Mouse (Mus musculus): ENCODE results near the gene Fndc10. TPM values are rescaled to one million over a fixed set of nuclear protein-coding genes. Genes with fewer than 3 reads are reported as not detected.
A peak's percentile ranks its signal among the peaks of the same experiment; 100 is the strongest.
"Not testable (repeated sequence)": the region's sequence is repeated elsewhere in the genome, so short reads cannot be mapped to it uniquely, and the experiment has no call there.

Gene Fndc10
- total RNA-seq (2014; rRNA removed): 50.5 and 52.0 TPM in 2 replicates
- polyA plus RNA-seq (2015; fragmentation: Nextera tagmentation; extraction: Ambion mirVana): 26.0 and 26.5 TPM in 2 replicates

GRCm38 (mm10) chr4:155694111-155694481 lies at the start of gene Fndc10:
Gene Fndc10 (plus strand): TSS chr4:155694342.
- ATAC-seq (peak; percentile 85), DNase-seq (ENCODE audit: low spot score) (peak; percentile 86)
- no peaks in the 10 kb centered on the region for H3K27me3 ChIP-seq (ENCODE audit: insufficient read depth, low read length)
- TF ChIP-seq CTCF (IDR thresholded peaks at IDR 0.05; ENCODE audit: low read depth): no peak; the same call in 1 of the 2 replicates
- H3K9ac ChIP-seq (replicated peaks; ENCODE audit: low read length): peak within 1 kb of the TSS; percentile 84
- 3% methylated on average over 26 of the region's 47 CpGs for WGBS
- H3K4me2 ChIP-seq (ENCODE audit: low read depth, low read length): peak within 1 kb of the TSS; percentile 83
- peak within 1 kb of the TSS; percentile 69 for H3K4me3 ChIP-seq (ENCODE audit: low read length)
- peaks cover 16% of the 10 kb centered on the region for H3K4me1 ChIP-seq (ENCODE audit: insufficient read depth, low read length)
- no peaks in the 10 kb centered on the region for H3K36me3 ChIP-seq (ENCODE audit: insufficient read depth, low read length)
- no peaks in the 10 kb centered on the region for H3K9me3 ChIP-seq (ENCODE audit: low read length)
- peak within 1 kb of the TSS; percentile 97 for H3K27ac ChIP-seq

- H3K36me3 ChIP-seq (ENCODE audit: insufficient read depth, low read length): peaks cover 77% of the 10 kb centered on the region
- not testable (repeated sequence) for DNase-seq (ENCODE audit: low spot score); H3K4me1 ChIP-seq (ENCODE audit: insufficient read depth, low read length); H3K27me3 ChIP-seq (ENCODE audit: insufficient read depth, low read length); H3K4me2 ChIP-seq (ENCODE audit: low read depth, low read length); H3K9ac ChIP-seq (replicated peaks; ENCODE audit: low read length); H3K9me3 ChIP-seq (ENCODE audit: low read length); H3K27ac ChIP-seq; ATAC-seq; H3K4me3 ChIP-seq (ENCODE audit: low read length)
- WGBS: 95% methylated on average over 2 of the region's 2 CpGs
Measured at GRCm38 (mm10) chr4:155645308-155645707, 48.8 kb upstream of the Fndc10 start, which contains the start of gene Gm10563. Gene Gm10563 (minus strand): TSS chr4:155645408.

GRCm38 (mm10) chr4:155645721-155646120 lies 48.4 kb upstream of the Fndc10 start:
- no peaks in the 10 kb centered on the region for H3K27me3 ChIP-seq (ENCODE audit: insufficient read depth, low read length)
- H3K9me3 ChIP-seq (ENCODE audit: low read length): no peaks in the 10 kb centered on the region
- no peak overlapping the region for H3K4me3 ChIP-seq (ENCODE audit: low read length)
- H3K9ac ChIP-seq (replicated peaks; ENCODE audit: low read length): no peak overlapping the region
- no peak for DNase-seq (ENCODE audit: low spot score)
- WGBS: 92% methylated on average over 5 of the region's 5 CpGs
- H3K36me3 ChIP-seq (ENCODE audit: insufficient read depth, low read length): peaks cover 77% of the 10 kb centered on the region
- ATAC-seq: no peak
- H3K4me1 ChIP-seq (ENCODE audit: insufficient read depth, low read length): no peaks in the 10 kb centered on the region
- no peak for TF ChIP-seq CTCF (IDR thresholded peaks at IDR 0.05; ENCODE audit: low read depth)
- no peak overlapping the region for H3K27ac ChIP-seq
- no peak overlapping the region for H3K4me2 ChIP-seq (ENCODE audit: low read depth, low read length)

GRCm38 (mm10) chr4:155649355-155649754 lies 44.8 kb upstream of the Fndc10 start:
- Histone ChIP-seq H3K4me2 (ENCODE audit: low read depth, low read length) (no peak overlapping the region), H3K9me3 (ENCODE audit: low read length) (no peaks in the 10 kb centered on the region), H3K27ac (no peak overlapping the region), H3K27me3 (ENCODE audit: insufficient read depth, low read length) (0 out of 2 replicates have a peak, but pooled peaks cover 6% of the 10 kb centered on the region), H3K4me1 (ENCODE audit: insufficient read depth, low read length) (peaks cover 10% of the 10 kb centered on the region; the same call in 1 of the 2 replicates), H3K36me3 (ENCODE audit: insufficient read depth, low read length) (peaks cover 55% of the 10 kb centered on the region), H3K9ac (replicated peaks; ENCODE audit: low read length) (no peak overlapping the region), H3K4me3 (ENCODE audit: low read length) (no peak overlapping the region)
- ATAC-seq: no peak
- DNase-seq (ENCODE audit: low spot score): no peak
- 83% methylated on average over 11 of the region's 11 CpGs for WGBS
- TF ChIP-seq CTCF (IDR thresholded peaks at IDR 0.05; ENCODE audit: low read depth): no peak

GRCm38 (mm10) chr4:155651553-155652269 lies 42.4 kb upstream of the Fndc10 start:
- H3K4me1 ChIP-seq (ENCODE audit: insufficient read depth, low read length): peaks cover 10% of the 10 kb centered on the region; the same call in 1 of the 2 replicates
- no peak overlapping the region for H3K27ac ChIP-seq
- no peak overlapping the region for H3K4me2 ChIP-seq (ENCODE audit: low read depth, low read length)
- ATAC-seq: no peak
- no peaks in the 10 kb centered on the region for H3K9me3 ChIP-seq (ENCODE audit: low read length)
- no peak overlapping the region for H3K4me3 ChIP-seq (ENCODE audit: low read length)
- peaks cover 17% of the 10 kb centered on the region; the same call in 1 of the 2 replicates for H3K27me3 ChIP-seq (ENCODE audit: insufficient read depth, low read length)
- TF ChIP-seq CTCF (IDR thresholded peaks at IDR 0.05; ENCODE audit: low read depth): no peak
- DNase-seq (ENCODE audit: low spot score): no peak
- 72% methylated on average over 15 of the region's 15 CpGs for WGBS
- H3K36me3 ChIP-seq (ENCODE audit: insufficient read depth, low read length): peaks cover 58% of the 10 kb centered on the region
- no peak overlapping the region for H3K9ac ChIP-seq (replicated peaks; ENCODE audit: low read length)

GRCm38 (mm10) chr4:155652283-155653085 lies 41.7 kb upstream of the Fndc10 start:
- TF ChIP-seq CTCF (IDR thresholded peaks at IDR 0.05; ENCODE audit: low read depth): 0 out of 2 replicates have a peak, but pooled peaks have one; percentile 1
- Histone ChIP-seq H3K4me2 (ENCODE audit: low read depth, low read length) (peak overlapping the region; percentile 72), H3K27me3 (ENCODE audit: insufficient read depth, low read length) (peaks cover 17% of the 10 kb centered on the region; the same call in 1 of the 2 replicates), H3K9me3 (ENCODE audit: low read length) (no peaks in the 10 kb centered on the region), H3K9ac (replicated peaks; ENCODE audit: low read length) (peak overlapping the region; percentile 45), H3K4me3 (ENCODE audit: low read length) (peak overlapping the region; percentile 37), H3K36me3 (ENCODE audit: insufficient read depth, low read length) (peaks cover 52% of the 10 kb centered on the region), H3K27ac (no peak overlapping the region), H3K4me1 (ENCODE audit: insufficient read depth, low read length) (peaks cover 10% of the 10 kb centered on the region; the same call in 1 of the 2 replicates)
- ATAC-seq (no peak), DNase-seq (ENCODE audit: low spot score) (peak; percentile 20)
- 25% methylated on average over 36 of the region's 36 CpGs for WGBS

All from hindbrain, postnatal 0 days (tissue).